Mouse (Mus musculus): ENCODE measurements around the gene Klk1b24. TPM values are rescaled to one million over a fixed set of nuclear protein-coding genes. Genes with fewer than 3 reads are reported as not detected.

The Klk1b24 gene
- polyA plus RNA-seq, 1 experiment from 2014 or later: not detected

- no peak for TF ChIP-seq CTCF (IDR thresholded peaks at IDR 0.05; ENCODE audit: low read depth)
- Histone ChIP-seq H3K36me3 (ENCODE audit: control insufficient read depth, insufficient read depth) (no peaks in the 10 kb centered on the region), H3K27ac (ENCODE audit: low read depth, low read length) (no peak overlapping the region), H3K4me2 (replicated peaks; ENCODE audit: low read depth) (no peak overlapping the region), H3K4me1 (replicated peaks; ENCODE audit: control insufficient read depth, insufficient read depth, low read length) (peaks cover 6% of the 10 kb centered on the region), H3K27me3 (replicated peaks; ENCODE audit: control insufficient read depth, insufficient read depth, low read length) (no peaks in the 10 kb centered on the region), H3K9me3 (ENCODE audit: control insufficient read depth) (no peaks in the 10 kb centered on the region), H3K9ac (ENCODE audit: low read depth, low read length) (no peak overlapping the region), H3K4me3 (ENCODE audit: low read depth, low read length) (no peak overlapping the region)
- no peak for ATAC-seq
- WGBS: 72% methylated on average over 2 of the region's 2 CpGs
Measured at GRCm38 (mm10) chr7:44241163-44241562, 53.1 kb downstream of the Klk1b24 start.

Other genes with a start within 250 kb of the Klk1b24 start
- gene Klk1b8, start 237.6 kb upstream of the Klk1b24 start, polyA plus RNA-seq (2015; fragmentation: Nextera tagmentation; extraction: Ambion mirVana): not detected in 2 replicates
- not detected in 2 replicates for gene Klk1b1, start 221.5 kb upstream of the Klk1b24 start, polyA plus RNA-seq (2015; fragmentation: Nextera tagmentation; extraction: Ambion mirVana)
- not detected in 2 replicates for gene Klk1b9, start 212.2 kb upstream of the Klk1b24 start, polyA plus RNA-seq (2015; fragmentation: Nextera tagmentation; extraction: Ambion mirVana)
- gene Klk1b11, start 192.4 kb upstream of the Klk1b24 start, polyA plus RNA-seq (2015; fragmentation: Nextera tagmentation; extraction: Ambion mirVana): not detected in 2 replicates
- gene Klk1b26, start 176.1 kb upstream of the Klk1b24 start, polyA plus RNA-seq (2015; fragmentation: Nextera tagmentation; extraction: Ambion mirVana): not detected in 2 replicates
- not detected in 2 replicates for gene Klk1b27, start 135.9 kb upstream of the Klk1b24 start, polyA plus RNA-seq (2015; fragmentation: Nextera tagmentation; extraction: Ambion mirVana)
- not detected in 2 replicates for gene Klk1b21, start 85.9 kb upstream of the Klk1b24 start, polyA plus RNA-seq (2015; fragmentation: Nextera tagmentation; extraction: Ambion mirVana)
- gene Klk1b22, start 75.6 kb upstream of the Klk1b24 start, polyA plus RNA-seq (2015; fragmentation: Nextera tagmentation; extraction: Ambion mirVana): not detected in 2 replicates
- not detected in 2 replicates for gene Klk1b16, start 51.5 kb upstream of the Klk1b24 start, polyA plus RNA-seq (2015; fragmentation: Nextera tagmentation; extraction: Ambion mirVana)
- not detected in 2 replicates for gene Klk1b3, start 10.0 kb downstream of the Klk1b24 start, polyA plus RNA-seq (2015; fragmentation: Nextera tagmentation; extraction: Ambion mirVana)
- gene Klk1b4, start 19.2 kb downstream of the Klk1b24 start, polyA plus RNA-seq (2015; fragmentation: Nextera tagmentation; extraction: Ambion mirVana): not detected in 2 replicates
- gene Klk1b5, start 27.7 kb downstream of the Klk1b24 start, polyA plus RNA-seq (2015; fragmentation: Nextera tagmentation; extraction: Ambion mirVana): not detected in 2 replicates
- 23.0 and 35.6 TPM in 2 replicates for gene Klk1, start 37.1 kb downstream of the Klk1b24 start, polyA plus RNA-seq (2015; fragmentation: Nextera tagmentation; extraction: Ambion mirVana)
- gene Gm36864, start 47.9 kb downstream of the Klk1b24 start, polyA plus RNA-seq (2015; fragmentation: Nextera tagmentation; extraction: Ambion mirVana): not detected in 2 replicates
- gene 1700028J19Rik, start 58.5 kb downstream of the Klk1b24 start, polyA plus RNA-seq (2015; fragmentation: Nextera tagmentation; extraction: Ambion mirVana): 0.65 and 1.1 TPM in 2 replicates
- gene 2410002F23Rik, start 58.5 kb downstream of the Klk1b24 start, polyA plus RNA-seq (2015; fragmentation: Nextera tagmentation; extraction: Ambion mirVana): 40.3 and 42.3 TPM in 2 replicates
- gene Acp4, start 69.1 kb downstream of the Klk1b24 start, polyA plus RNA-seq (2015; fragmentation: Nextera tagmentation; extraction: Ambion mirVana): not detected in 2 replicates
- not detected in 2 replicates for gene Gm15517, start 73.2 kb downstream of the Klk1b24 start, polyA plus RNA-seq (2015; fragmentation: Nextera tagmentation; extraction: Ambion mirVana)
- 3.5 and 3.8 TPM in 2 replicates for gene Clec11a, start 118.7 kb downstream of the Klk1b24 start, polyA plus RNA-seq (2015; fragmentation: Nextera tagmentation; extraction: Ambion mirVana)
- 0.39 and 0.44 TPM in 2 replicates for gene Shank1, start 122.0 kb downstream of the Klk1b24 start, polyA plus RNA-seq (2015; fragmentation: Nextera tagmentation; extraction: Ambion mirVana)
- gene Syt3, start 195.9 kb downstream of the Klk1b24 start, polyA plus RNA-seq (2015; fragmentation: Nextera tagmentation; extraction: Ambion mirVana): 0.55 and 0.58 TPM in 2 replicates
- 0.51 and 0.60 TPM in 2 replicates for gene 1700008O03Rik, start 197.6 kb downstream of the Klk1b24 start, polyA plus RNA-seq (2015; fragmentation: Nextera tagmentation; extraction: Ambion mirVana)
- gene Lrrc4b, start 240.8 kb downstream of the Klk1b24 start, polyA plus RNA-seq (2015; fragmentation: Nextera tagmentation; extraction: Ambion mirVana): 0.35 and 0.54 TPM in 2 replicates

Data from intestine, postnatal 0 days (tissue).